Mouse (Mus musculus): ENCODE measurements around the gene Pmel. TPM values are rescaled to one million over a fixed set of nuclear protein-coding genes. Genes with fewer than 3 reads are reported as not detected.

Pmel gene
- polyA plus RNA-seq, 1 experiment from 2014 or later, result 0.88 TPM

DNA sequence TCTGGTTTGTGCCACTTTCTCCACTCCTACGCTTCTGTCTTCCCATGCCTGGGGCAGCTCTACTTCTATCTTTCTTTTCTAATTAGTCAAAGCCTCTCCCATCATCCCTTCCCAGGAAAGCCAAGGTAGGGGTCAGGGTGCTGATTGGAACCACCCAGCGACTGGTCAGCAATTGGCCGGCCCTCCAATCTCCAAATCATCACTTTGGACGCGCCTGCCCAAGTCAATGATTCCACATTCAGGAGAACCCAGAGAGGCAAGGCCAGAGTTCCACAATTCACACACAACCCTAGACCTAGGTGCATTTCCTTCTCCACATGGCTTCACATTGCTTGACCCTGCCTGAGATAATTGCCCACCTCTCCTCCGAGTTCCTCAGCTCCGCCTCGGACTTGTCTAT, 40.2 kb downstream of the Pmel start:
- Histone ChIP-seq H3K27ac (no peak overlapping the region), H3K9me3 (no peaks in the 10 kb centered on the region), H3K27me3 (replicated peaks) (peaks cover 43% of the 10 kb centered on the region), H3K9ac (peak overlapping the region; percentile 70; the same call in 1 of the 2 replicates), H3K4me1 (peaks cover 30% of the 10 kb centered on the region), H3K36me3 (replicated peaks) (no peaks in the 10 kb centered on the region), H3K4me3 (peak overlapping the region; percentile 61), H3K4me2 (peak overlapping the region; percentile 95)
- no peak for ATAC-seq (replicated peaks)
- WGBS, result 18% methylated on average over 8 of the region's 8 CpGs

DNA sequence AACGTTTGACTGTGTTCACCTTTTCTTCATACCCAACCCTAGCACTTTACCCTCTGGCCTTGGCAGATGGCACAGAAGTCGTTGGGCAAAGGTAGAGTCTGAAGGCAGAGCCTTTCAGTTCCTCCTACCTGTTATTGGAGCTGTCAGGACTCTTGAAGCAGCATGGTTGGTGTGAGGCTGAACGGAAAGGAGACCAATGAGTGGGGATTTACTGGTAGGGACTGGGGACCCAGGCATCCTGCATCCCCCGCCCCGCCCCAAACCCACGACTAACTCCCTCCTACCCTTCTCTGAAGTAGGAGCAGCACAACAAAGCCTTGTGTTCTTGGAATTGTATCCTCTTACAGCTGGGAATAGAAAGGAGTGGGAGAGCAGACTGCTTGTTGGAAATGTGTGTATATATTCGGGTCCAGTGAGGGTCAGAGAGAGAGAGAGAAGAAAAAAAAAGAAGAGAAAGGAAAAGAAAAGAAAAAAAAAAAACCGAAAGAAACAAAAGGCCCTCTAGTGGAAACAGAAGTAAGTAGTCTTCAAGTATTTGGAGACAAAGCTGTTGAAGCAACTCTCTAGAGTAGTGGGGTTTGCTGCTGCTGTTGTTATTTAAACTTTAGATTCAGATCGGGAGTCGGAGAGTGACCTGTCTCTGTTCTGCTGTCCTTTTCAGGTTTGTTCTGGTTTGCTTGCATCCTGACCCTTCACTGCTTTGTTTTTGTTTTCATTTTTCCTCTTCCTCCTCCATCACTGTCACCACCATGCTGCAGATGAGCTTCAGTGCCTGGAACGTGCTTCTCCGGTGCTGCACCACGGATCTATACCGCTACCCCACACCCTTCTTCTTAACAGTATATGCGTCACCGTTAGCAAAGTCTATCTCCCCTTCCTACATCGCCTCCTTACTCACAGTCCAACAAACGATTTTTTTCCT, 40.9 kb downstream of the Pmel start, which contains the start of gene Dgka:
Gene Dgka, minus strand, starts transcription at position 176 of the 922 bp plus-strand sequence.
- peaks cover 37% of the 10 kb centered on the region for H3K4me1 ChIP-seq
- peak within 1 kb of the TSS; percentile 70 for H3K9ac ChIP-seq
- 0 out of 2 replicates have a peak within 1 kb of the TSS, but pooled peaks have one; percentile 9 for H3K27ac ChIP-seq
- peak within 1 kb of the TSS; percentile 61 for H3K4me3 ChIP-seq
- H3K27me3 ChIP-seq (replicated peaks), result peaks cover 43% of the 10 kb centered on the region
- no peaks in the 10 kb centered on the region for H3K9me3 ChIP-seq
- peak within 1 kb of the TSS; percentile 95 for H3K4me2 ChIP-seq
- ATAC-seq (replicated peaks), result no peak
- WGBS, result 20% methylated on average over 18 of the region's 18 CpGs
- H3K36me3 ChIP-seq (replicated peaks), result no peaks in the 10 kb centered on the region

DNA sequence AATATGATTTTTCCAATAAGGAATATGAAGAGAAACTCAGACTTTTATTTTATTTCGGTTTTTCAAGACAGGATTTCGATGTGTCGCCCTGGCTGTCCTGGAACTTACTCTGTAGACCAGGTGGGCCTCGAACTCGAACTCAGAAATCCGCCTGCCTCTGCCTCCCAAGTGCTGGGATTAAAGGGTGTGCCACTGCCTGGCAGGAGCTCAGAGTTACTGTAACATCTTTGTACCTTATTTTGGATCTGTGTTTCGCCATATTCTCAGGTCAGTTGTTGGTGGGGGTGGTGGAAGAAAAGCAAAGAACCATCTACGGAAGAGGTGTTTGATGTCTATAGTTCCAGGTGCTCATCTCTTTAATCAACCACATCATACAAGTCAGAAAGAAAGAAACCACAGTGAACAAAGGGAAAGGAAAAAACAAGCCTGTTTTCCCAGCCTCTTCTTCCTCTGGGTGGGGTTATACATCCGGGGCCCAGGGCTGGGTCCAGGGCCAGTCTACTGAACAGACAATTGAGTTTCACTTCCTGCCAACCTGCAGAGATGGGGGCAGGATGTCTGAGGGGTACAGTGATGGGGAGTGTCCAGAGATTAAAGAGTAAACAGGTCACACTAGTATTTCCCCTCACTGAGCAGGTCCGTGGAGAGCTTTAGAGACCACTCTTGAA, 42.1 kb downstream of the Pmel start:
- no peaks in the 10 kb centered on the region for H3K36me3 ChIP-seq (replicated peaks)
- ATAC-seq (replicated peaks), result no peak
- H3K27me3 ChIP-seq (replicated peaks), result peaks cover 37% of the 10 kb centered on the region
- 95% methylated on average over 10 of the region's 10 CpGs for WGBS
- no peak overlapping the region for H3K4me3 ChIP-seq
- H3K9ac ChIP-seq, result no peak overlapping the region
- H3K9me3 ChIP-seq, result no peaks in the 10 kb centered on the region
- H3K4me2 ChIP-seq, result no peak overlapping the region
- H3K27ac ChIP-seq, result no peak overlapping the region
- peaks cover 44% of the 10 kb centered on the region for H3K4me1 ChIP-seq

DNA sequence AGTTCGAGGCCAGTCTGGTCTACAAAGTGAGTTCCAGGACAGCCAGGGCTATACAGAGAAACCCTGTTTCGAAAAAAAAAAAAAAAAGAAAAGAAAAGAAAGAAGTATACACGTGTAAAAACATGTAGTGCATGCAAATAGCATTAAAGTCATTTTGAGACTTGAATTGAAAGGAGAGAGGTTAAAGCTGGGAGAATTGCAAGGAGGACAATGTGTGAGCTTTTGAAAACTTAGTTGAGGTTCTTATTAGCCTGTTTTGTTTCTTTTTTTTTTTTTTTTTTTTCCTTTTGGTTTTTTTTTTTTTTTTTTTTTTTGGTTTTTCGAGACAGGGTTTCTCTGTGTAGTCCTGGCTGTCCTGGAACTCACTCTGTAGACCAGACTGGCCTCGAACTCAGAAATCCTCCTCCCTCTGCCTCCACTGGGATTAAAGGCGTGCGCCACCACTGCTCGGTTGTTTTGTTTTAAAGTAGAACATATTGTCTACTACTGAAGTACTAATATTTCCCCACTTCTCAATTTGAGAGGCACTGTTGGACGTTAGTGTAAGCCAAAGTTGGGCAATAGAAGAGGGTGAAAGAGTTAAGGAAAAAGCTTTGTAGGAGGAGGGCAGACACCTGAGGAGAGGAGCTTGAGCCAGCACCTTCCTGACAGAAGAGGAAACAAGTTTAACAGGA, 43.1 kb downstream of the Pmel start:
- Histone ChIP-seq H3K9ac (peak overlapping the region; percentile 84), H3K27me3 (replicated peaks) (peaks cover 28% of the 10 kb centered on the region), H3K4me3 (peak overlapping the region; percentile 70), H3K4me2 (peak overlapping the region; percentile 95), H3K36me3 (replicated peaks) (no peaks in the 10 kb centered on the region), H3K9me3 (no peaks in the 10 kb centered on the region), H3K27ac (peak overlapping the region; percentile 91), H3K4me1 (peaks cover 46% of the 10 kb centered on the region)
- WGBS, result 44% methylated on average over 9 of the region's 9 CpGs
- ATAC-seq (replicated peaks), result no peak

DNA sequence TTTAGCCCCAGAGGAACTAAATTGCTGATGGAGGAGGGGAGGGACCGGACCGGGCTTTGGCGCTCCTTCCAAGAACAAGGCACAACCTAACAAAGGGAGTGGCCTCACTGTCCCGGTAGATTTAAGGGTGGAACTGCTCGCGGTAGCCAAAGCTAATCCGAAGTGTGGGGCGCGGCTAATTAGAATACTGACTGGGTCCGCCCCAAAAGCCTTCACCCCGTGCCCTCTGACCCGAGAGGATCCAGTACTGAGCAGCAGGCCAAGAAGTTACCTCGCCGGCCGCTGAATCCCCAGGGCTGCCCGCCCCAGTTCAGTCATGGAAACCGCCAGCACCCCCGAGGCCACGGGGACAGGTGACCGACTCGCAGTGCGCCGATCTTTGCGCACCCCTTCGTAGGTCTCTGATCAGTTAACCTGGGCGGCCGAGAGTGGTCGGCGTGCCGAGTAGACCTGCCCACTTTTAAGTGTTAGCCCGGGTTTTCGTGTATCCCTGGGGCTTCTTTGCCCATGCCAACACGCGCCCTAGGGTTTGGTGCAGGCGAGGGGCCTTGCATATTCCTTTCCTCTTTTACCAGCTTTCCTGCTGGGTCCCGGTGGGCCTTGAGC, 43.8 kb downstream of the Pmel start, which contains the start of gene Pym1:
Gene Pym1, plus strand, starts transcription at position 244 of the 606 bp plus-strand sequence.
- Histone ChIP-seq H3K4me3 (peak within 1 kb of the TSS; percentile 70), H3K36me3 (replicated peaks) (no peaks in the 10 kb centered on the region), H3K27me3 (replicated peaks) (peaks cover 22% of the 10 kb centered on the region), H3K9ac (peak within 1 kb of the TSS; percentile 84), H3K4me2 (peak within 1 kb of the TSS; percentile 95), H3K9me3 (no peaks in the 10 kb centered on the region), H3K27ac (peak within 1 kb of the TSS; percentile 91), H3K4me1 (peaks cover 46% of the 10 kb centered on the region)
- peak; percentile 56 for ATAC-seq (replicated peaks)
- WGBS, result under 1% methylated on average over 36 of the region's 36 CpGs

DNA sequence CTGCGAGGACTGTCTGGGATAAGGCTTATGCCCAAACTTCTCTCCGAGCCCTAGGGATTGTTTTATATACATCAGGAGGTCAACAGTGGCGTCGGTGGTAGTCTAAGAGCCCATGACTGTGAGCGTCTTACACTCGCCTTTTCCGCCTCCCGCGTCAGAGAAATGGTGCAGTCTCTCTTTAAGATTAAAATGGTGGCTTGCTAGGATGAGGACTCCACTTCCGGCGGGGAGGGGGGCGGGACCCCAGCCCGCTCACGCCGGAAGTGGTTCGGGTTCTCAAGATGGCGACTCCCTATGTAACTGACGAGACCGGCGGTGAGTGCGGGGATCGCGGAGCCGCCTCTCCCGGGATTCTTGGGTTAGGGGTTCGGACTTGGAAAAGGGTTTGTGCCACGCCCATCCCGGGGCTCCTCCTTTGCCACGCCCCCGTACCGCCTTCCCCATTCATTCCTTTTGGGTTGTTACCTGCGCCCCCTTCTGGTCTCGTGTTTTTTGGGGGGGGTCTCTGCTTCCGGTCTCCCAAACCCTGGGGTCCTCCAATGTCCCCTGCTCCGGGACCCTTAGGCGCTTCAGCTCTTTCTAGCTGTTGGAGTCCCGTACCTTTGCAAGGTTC, 44.4 kb downstream of the Pmel start:
- H3K27me3 ChIP-seq (replicated peaks), result peaks cover 18% of the 10 kb centered on the region

More for the DNA sequence above, 44.4 kb downstream of the Pmel start:
- Histone ChIP-seq H3K9me3 (no peaks in the 10 kb centered on the region), H3K27ac (peak overlapping the region; percentile 91), H3K36me3 (replicated peaks) (no peaks in the 10 kb centered on the region), H3K9ac (peak overlapping the region; percentile 84), H3K4me1 (peaks cover 40% of the 10 kb centered on the region), H3K4me2 (peak overlapping the region; percentile 95), H3K4me3 (peak overlapping the region; percentile 70)
- ATAC-seq (replicated peaks), result peak; percentile 94
- 0% methylated on average over 37 of the region's 37 CpGs for WGBS

Other genes starting within 250 kb of the Pmel start
- gene Smarcc2, start 244.9 kb upstream of the Pmel start, polyA plus RNA-seq (2015; fragmentation: Nextera tagmentation; extraction: Ambion mirVana), result 201 and 209 TPM in 2 replicates
- 892 and 955 TPM in 2 replicates for gene Myl6, start 210.1 kb upstream of the Pmel start, polyA plus RNA-seq (2015; fragmentation: Nextera tagmentation; extraction: Ambion mirVana)
- 5.4 and 5.7 TPM in 2 replicates for gene Myl6b, start 205.5 kb upstream of the Pmel start, polyA plus RNA-seq (2015; fragmentation: Nextera tagmentation; extraction: Ambion mirVana)
- 10.5 and 11.1 TPM in 2 replicates for gene Esyt1, start 178.3 kb upstream of the Pmel start, polyA plus RNA-seq (2015; fragmentation: Nextera tagmentation; extraction: Ambion mirVana)
- gene Zc3h10, start 156.4 kb upstream of the Pmel start, polyA plus RNA-seq (2015; fragmentation: Nextera tagmentation; extraction: Ambion mirVana), result 20.8 and 22.7 TPM in 2 replicates
- gene Rpl41, start 154.9 kb upstream of the Pmel start, polyA plus RNA-seq (2015; fragmentation: Nextera tagmentation; extraction: Ambion mirVana), result 2,126 and 2,161 TPM in 2 replicates
- 125 and 128 TPM in 2 replicates for gene Pa2g4, start 138.2 kb upstream of the Pmel start, polyA plus RNA-seq (2015; fragmentation: Nextera tagmentation; extraction: Ambion mirVana)
- gene Erbb3, start 114.5 kb upstream of the Pmel start, polyA plus RNA-seq (2015; fragmentation: Nextera tagmentation; extraction: Ambion mirVana), result 0.42 and 0.56 TPM in 2 replicates
- 322 and 332 TPM in 2 replicates for gene Rps26, start 77.4 kb upstream of the Pmel start, polyA plus RNA-seq (2015; fragmentation: Nextera tagmentation; extraction: Ambion mirVana)
- gene Ikzf4, start 58.2 kb upstream of the Pmel start, polyA plus RNA-seq (2015; fragmentation: Nextera tagmentation; extraction: Ambion mirVana), result 23.0 and 23.1 TPM in 2 replicates
- gene Suox, start 30.1 kb upstream of the Pmel start, polyA plus RNA-seq (2015; fragmentation: Nextera tagmentation; extraction: Ambion mirVana), result 14.3 and 16.7 TPM in 2 replicates
- gene Rab5b, start 7.9 kb upstream of the Pmel start, polyA plus RNA-seq (2015; fragmentation: Nextera tagmentation; extraction: Ambion mirVana), result 122 and 123 TPM in 2 replicates
- gene Cdk2, start 836 bp downstream of the Pmel start, polyA plus RNA-seq (2015; fragmentation: Nextera tagmentation; extraction: Ambion mirVana), result 15.1 and 18.6 TPM in 2 replicates
- 7.6 and 7.8 TPM in 2 replicates for gene Dgka, start 40.7 kb downstream of the Pmel start, polyA plus RNA-seq (2015; fragmentation: Nextera tagmentation; extraction: Ambion mirVana)
- gene Pym1, start 43.7 kb downstream of the Pmel start, polyA plus RNA-seq (2015; fragmentation: Nextera tagmentation; extraction: Ambion mirVana), result 45.8 and 47.6 TPM in 2 replicates
- gene Mmp19, start 86.7 kb downstream of the Pmel start, polyA plus RNA-seq (2015; fragmentation: Nextera tagmentation; extraction: Ambion mirVana), result 0.58 and 0.79 TPM in 2 replicates
- 59.4 and 60.8 TPM in 2 replicates for gene Dnajc14, start 99.9 kb downstream of the Pmel start, polyA plus RNA-seq (2015; fragmentation: Nextera tagmentation; extraction: Ambion mirVana)
- 16.0 and 17.6 TPM in 2 replicates for gene Tmem198b, start 100.2 kb downstream of the Pmel start, polyA plus RNA-seq (2015; fragmentation: Nextera tagmentation; extraction: Ambion mirVana)
- gene Sarnp, start 113.1 kb downstream of the Pmel start, polyA plus RNA-seq (2015; fragmentation: Nextera tagmentation; extraction: Ambion mirVana), result 145 and 155 TPM in 2 replicates
- gene Ormdl2, start 117.5 kb downstream of the Pmel start, polyA plus RNA-seq (2015; fragmentation: Nextera tagmentation; extraction: Ambion mirVana), result 21.9 and 22.7 TPM in 2 replicates
- gene Gdf11, start 187.5 kb downstream of the Pmel start, polyA plus RNA-seq (2015; fragmentation: Nextera tagmentation; extraction: Ambion mirVana), result 10.3 and 10.9 TPM in 2 replicates
- gene Cd63, start 196.8 kb downstream of the Pmel start, polyA plus RNA-seq (2015; fragmentation: Nextera tagmentation; extraction: Ambion mirVana), result 154 and 184 TPM in 2 replicates
- 12.9 and 15.4 TPM in 2 replicates for gene Rdh5, start 218.7 kb downstream of the Pmel start, polyA plus RNA-seq (2015; fragmentation: Nextera tagmentation; extraction: Ambion mirVana)
- gene Bloc1s1, start 219.8 kb downstream of the Pmel start, polyA plus RNA-seq (2015; fragmentation: Nextera tagmentation; extraction: Ambion mirVana), result 259 and 262 TPM in 2 replicates
- 5.1 and 5.5 TPM in 2 replicates for gene Itga7, start 229.6 kb downstream of the Pmel start, polyA plus RNA-seq (2015; fragmentation: Nextera tagmentation; extraction: Ambion mirVana)